Comparison of ENCODE assay signal across 22 mouse cellular contexts in the genomic region with DNA sequence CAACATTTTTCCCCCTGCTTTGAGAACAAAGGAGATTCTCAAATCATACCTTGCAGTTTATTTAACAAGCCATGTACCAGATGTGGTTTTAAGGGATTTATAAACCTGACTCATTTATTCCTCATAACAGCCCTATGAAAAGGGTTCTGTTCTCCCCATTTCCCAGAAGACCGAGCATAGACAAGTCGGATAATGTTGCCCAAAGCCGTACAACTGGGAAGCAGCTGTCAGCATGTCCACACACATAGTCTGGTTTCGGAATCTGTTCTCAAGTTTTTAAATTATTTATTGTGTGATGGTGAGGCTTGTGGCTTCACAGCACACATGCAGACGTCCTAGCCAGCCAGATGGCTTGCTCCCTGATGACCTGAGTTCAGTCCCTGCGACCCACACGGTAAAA.
A peak's percentile ranks its signal among the peaks of the same experiment; 100 is the strongest.
DNase-seq lines count a peak whose midpoint lies in the region; ATAC-seq and TF ChIP-seq lines count a peak whose summit lies in the region.
"Had no signal": no experiment of that assay in that cellular context is flagged by ENCODE, and none has a peak within 500 bp of the region (broad histone marks: within the 10 kb centered on the region; RNA-seq: fewer than 3 reads in every experiment).

No protein-coding gene starts in this region.

- no peaks in the 10 kb centered on the region for H3K9me3 ChIP-seq in lung, embryonic 16.5 days (ENCODE audit: control insufficient read depth, low read length)
- no peaks in the 10 kb centered on the region for H3K9me3 ChIP-seq in lung, postnatal 0 days (ENCODE audit: low read length)
- H3K9me3 ChIP-seq in limb, embryonic 15.5 days: no peaks in the 10 kb centered on the region
- H3K9me3 ChIP-seq: heart, embryonic 15.5 days; midbrain, embryonic 12.5 days had no signal

- DNase-seq in lung, postnatal 0 days (ENCODE audit: low spot score): no peak
- peak; percentile 72 for DNase-seq in Patski (ENCODE audit: low read depth, low spot score)
- peak; percentile 55 for DNase-seq in forelimb bud, embryonic 11.5 days (ENCODE audit: low read depth, low spot score)
- DNase-seq in left cerebral cortex, adult 18-20 months (ENCODE audit: low spot score in 2 of 2): no peak
- no peak for DNase-seq in spleen, postnatal 10 days (ENCODE audit: low spot score in 2 of 2)
- DNase-seq: cerebellum, adult 11 months; cerebellum, adult 9-11 months; gastrocnemius, postnatal 36 days; heart, postnatal 4 days; kidney, adult 2 months; kidney, postnatal 10 days; liver; lung, postnatal 14 days; right cerebral cortex, postnatal 4 days; thymus, adult 18-20 months; thymus, postnatal 4 days had no signal

- H3K4me2 ChIP-seq in lung, embryonic 16.5 days (ENCODE audit: low read depth, low read length): no peak overlapping the region
- H3K4me2 ChIP-seq in lung, postnatal 0 days (replicated peaks; ENCODE audit: low read depth, low read length): no peak overlapping the region
- H3K4me2 ChIP-seq in limb, embryonic 15.5 days: no peak overlapping the region
- H3K4me2 ChIP-seq: heart, embryonic 15.5 days; hindbrain, embryonic 14.5 days; midbrain, embryonic 12.5 days had no signal

- POLR2A ChIA-PET in Patski (lab: Charles Lee): no interaction called here

- ATAC-seq in lung, embryonic 16.5 days (ENCODE audit: low read depth): peak; percentile 57
- ATAC-seq in lung, postnatal 0 days: no peak
- ATAC-seq in Patski: peak; percentile 40
- peak; percentile 76 for ATAC-seq in limb, embryonic 15.5 days (ENCODE audit: insufficient number of reproducible peaks, low FRiP score, low TSS enrichment, low read depth)
- ATAC-seq: forebrain, embryonic 16.5 days had no signal

- no peak overlapping the region for H3K4me3 ChIP-seq in lung, embryonic 16.5 days (ENCODE audit: low read length)
- H3K4me3 ChIP-seq in lung, postnatal 0 days (ENCODE audit: low read depth, low read length): no peak overlapping the region
- no peak overlapping the region for H3K4me3 ChIP-seq in limb, embryonic 15.5 days
- H3K4me3 ChIP-seq: heart, embryonic 15.5 days; midbrain, embryonic 12.5 days had no signal

- TF ChIP-seq EP300 in lung, postnatal 0 days (IDR thresholded peaks at IDR 0.05): no peak

- no peaks in the 10 kb centered on the region for H3K36me3 ChIP-seq in lung, embryonic 16.5 days (ENCODE audit: control insufficient read depth, insufficient read depth, low read length)
- no peaks in the 10 kb centered on the region for H3K36me3 ChIP-seq in lung, postnatal 0 days (ENCODE audit: insufficient read depth, low read length)
- H3K36me3 ChIP-seq in limb, embryonic 15.5 days: no peaks in the 10 kb centered on the region
- H3K36me3 ChIP-seq: heart, embryonic 15.5 days; midbrain, embryonic 12.5 days had no signal

- in situ Hi-C loops in Patski (cut with MboI; ENCODE audit: low pct_unique_long_range_greater_than_20kb): no loop called here

- CTCF ChIA-PET in Patski (lab: Charles Lee): no interaction called here

- no peak overlapping the region for H3K9ac ChIP-seq in lung, embryonic 16.5 days (ENCODE audit: low read length)
- H3K9ac ChIP-seq in lung, postnatal 0 days (replicated peaks; ENCODE audit: low read depth): no peak overlapping the region
- H3K9ac ChIP-seq in limb, embryonic 15.5 days: no peak overlapping the region
- H3K9ac ChIP-seq: heart, embryonic 15.5 days; hindbrain, embryonic 14.5 days; midbrain, embryonic 12.5 days had no signal

- 34% methylated on average over 7 of the region's 7 CpGs for WGBS in lung, embryonic 16.5 days
- 45% methylated on average over 7 of the region's 7 CpGs for whole genome bisulfite sequencing in lung, postnatal 0 days
- 16% methylated on average over 7 of the region's 7 CpGs for WGBS in limb, embryonic 15.5 days

- no peaks in the 10 kb centered on the region for H3K27me3 ChIP-seq in lung, embryonic 16.5 days (ENCODE audit: control insufficient read depth, insufficient read depth, low read depth, low read length)
- no peaks in the 10 kb centered on the region for H3K27me3 ChIP-seq in lung, postnatal 0 days (replicated peaks; ENCODE audit: insufficient read depth, low read length)
- no peaks in the 10 kb centered on the region for H3K27me3 ChIP-seq in Patski
- no peaks in the 10 kb centered on the region for H3K27me3 ChIP-seq in limb, embryonic 15.5 days
- H3K27me3 ChIP-seq: heart, embryonic 15.5 days had no signal

- TF ChIP-seq CTCF in lung, postnatal 0 days (IDR thresholded peaks at IDR 0.05): no peak
- TF ChIP-seq CTCF in Patski (IDR thresholded peaks at IDR 0.05): no peak

- peaks cover 2% of the 10 kb centered on the region; the same call in 1 of the 2 replicates for H3K4me1 ChIP-seq in lung, embryonic 16.5 days (replicated peaks; ENCODE audit: control insufficient read depth, insufficient read depth, low read length)
- H3K4me1 ChIP-seq in lung, postnatal 0 days (ENCODE audit: insufficient read depth, low read depth, low read length): no peaks in the 10 kb centered on the region
- H3K4me1 ChIP-seq in limb, embryonic 15.5 days: peaks cover 41% of the 10 kb centered on the region
- H3K4me1 ChIP-seq: heart, embryonic 15.5 days had no signal

- no peak overlapping the region for H3K27ac ChIP-seq in lung, embryonic 16.5 days (ENCODE audit: low read length)
- no peak overlapping the region for H3K27ac ChIP-seq in lung, postnatal 0 days (ENCODE audit: low read length)
- peak overlapping the region; percentile 72 for H3K27ac ChIP-seq in limb, embryonic 15.5 days
- H3K27ac ChIP-seq: heart, embryonic 15.5 days; hindbrain, embryonic 14.5 days; midbrain, embryonic 12.5 days had no signal

Comparison
In these comparisons a context has a peak if more than half of its experiments do, and no peak if none do; other contexts are left out.
1. DNase-seq: peak in Patski (single experiment) and forelimb bud, embryonic 11.5 days (single experiment); none in lung, postnatal 0 days (single experiment), left cerebral cortex, adult 18-20 months (0 of 2) and spleen, postnatal 10 days (0 of 2).